Mouse (Mus musculus) spleen, adult 2 months (tissue): Measurements from ENCODE around the gene Csnk1e. TPM values are rescaled to one million over a fixed set of nuclear protein-coding genes. Genes with fewer than 3 reads are reported as not detected.

Experiments
- DNase-seq, 2 experiments: peaks; one replicate each; pipeline versions ENCODE4 v3.0.0 to v3.0.0-alpha.2; 2012 to 2021; ENCODE audit warnings: low spot score in 2 of 2, low read depth in 1 of 2
- H3K27ac ChIP-seq: fragments of 200-500 bp; 2 replicates; pipeline ENCODE4 v1.5.1; 2012; ENCODE audit warnings: low read length, inconsistent platforms; ENCODE audit not compliant: insufficient read depth
- H3K27me3 ChIP-seq: fragments of 200-500 bp; 2 replicates; pipeline ENCODE4 v1.6.1; 2012; ENCODE audit warnings: mild to moderate bottlenecking, moderate library complexity, low read length, inconsistent platforms; ENCODE audit not compliant: control insufficient read depth, insufficient read depth
- H3K36me3 ChIP-seq: fragments of 200-500 bp; 2 replicates; pipeline ENCODE4 v1.6.1; 2012; ENCODE audit warnings: mild to moderate bottlenecking, low read length, inconsistent platforms; ENCODE audit not compliant: control insufficient read depth, insufficient read depth
- H3K4me1 ChIP-seq: fragments of 200-500 bp; 2 replicates; pipeline ENCODE4 v1.6.1; 2011; ENCODE audit warnings: inconsistent platforms; ENCODE audit not compliant: control insufficient read depth, insufficient read depth, insufficient read length
- H3K4me3 ChIP-seq: fragments of 200-500 bp; 2 replicates; pipeline ENCODE4 v1.5.1; 2011; ENCODE audit warnings: mild to moderate bottlenecking, inconsistent platforms; ENCODE audit not compliant: insufficient read depth, insufficient read length; ENCODE audit errors: extremely low read depth
- CTCF ChIP-seq: fragments of 200-500 bp; IDR thresholded peaks from 2 replicates; pipeline ENCODE4 v1.5.1; 2011; ENCODE audit warnings: mild to moderate bottlenecking, inconsistent platforms; ENCODE audit not compliant: insufficient read depth, insufficient read length, insufficient replicate concordance; ENCODE audit errors: extremely low read depth
- POLR2A ChIP-seq: fragments of 200-500 bp; IDR thresholded peaks from 2 replicates; pipeline ENCODE4 v1.6.1; 2011; ENCODE audit warnings: low read depth, low read length, inconsistent platforms
- WGBS: fragments of 180-500 bp; shearing (Covaris S2); methylation state at CpG from one replicate; pipeline ENCODE4 v1.1.7; 2018; 5-methylcytosine and 5-hydroxymethylcytosine counted together
- polyA plus RNA-seq: library from polyadenylated mRNA; depleted of rRNA; stranded (reverse); fragments of >200 nt; gene quantifications from 2 replicates; pipeline ENCODE4 v1.2.3, GENCODE M21; 2012; rRNA removed

Gene Csnk1e
- polyA plus RNA-seq, 1 experiment: 26.3 TPM

DNA sequence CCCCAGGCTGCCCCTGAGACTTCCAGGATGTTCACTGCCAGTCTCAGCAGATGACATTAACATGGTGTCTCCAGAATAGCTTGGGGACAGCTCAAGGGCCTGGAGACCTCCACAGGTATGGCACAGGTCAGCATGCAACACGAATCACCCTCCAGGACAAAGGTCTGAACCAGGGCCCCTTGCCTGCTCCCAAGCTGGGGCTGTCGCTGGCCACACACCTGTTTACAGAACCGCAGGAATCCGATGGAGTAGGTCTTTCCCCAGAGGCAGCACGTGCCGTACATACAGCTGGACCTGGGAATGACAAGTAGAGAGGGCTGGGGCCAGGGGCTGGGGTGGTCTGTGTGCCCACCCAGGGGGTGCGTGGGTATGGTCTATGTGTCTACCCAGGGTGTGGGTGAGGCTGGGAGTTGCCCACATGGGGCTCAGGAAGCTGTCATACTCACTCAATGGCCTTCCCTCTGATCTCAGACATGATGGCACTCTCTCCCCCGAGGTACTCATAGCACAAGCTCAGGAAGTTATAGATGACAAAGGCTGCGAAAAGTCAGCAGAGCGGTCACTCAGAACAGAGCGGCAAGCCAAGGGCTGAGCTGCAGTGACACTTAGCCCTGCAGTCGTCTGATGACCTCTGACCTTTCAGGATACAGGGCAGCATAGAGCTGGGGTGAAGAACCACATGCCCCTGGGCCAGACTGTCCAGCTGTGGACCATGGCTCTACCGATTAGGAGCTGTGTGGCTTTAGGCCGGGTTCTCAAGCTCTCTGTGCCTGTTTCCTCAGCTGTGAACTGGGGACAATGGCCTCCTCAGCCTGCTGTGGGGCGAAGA, 85.7 kb downstream of the Csnk1e start:
- no peak overlapping the region for H3K4me3 ChIP-seq
- peaks cover 19% of the 10 kb centered on the region for H3K36me3 ChIP-seq
- H3K27me3 ChIP-seq: no peaks in the 10 kb centered on the region
- TF ChIP-seq CTCF (no peak), POLR2A (no peak)
- no peak overlapping the region for H3K27ac ChIP-seq
- WGBS: 86% methylated on average over 15 of the region's 15 CpGs
- no peaks in the 10 kb centered on the region for H3K4me1 ChIP-seq
- no peak for DNase-seq

GRCm38 (mm10) chr15:79368861-79369440, 86.4 kb downstream of the Csnk1e start:
- no peaks in the 10 kb centered on the region for H3K27me3 ChIP-seq
- H3K4me1 ChIP-seq: no peaks in the 10 kb centered on the region
- TF ChIP-seq POLR2A: no peak
- H3K27ac ChIP-seq: no peak overlapping the region
- WGBS: 92% methylated on average over 8 of the region's 8 CpGs
- no peak overlapping the region for H3K4me3 ChIP-seq
- peaks cover 22% of the 10 kb centered on the region for H3K36me3 ChIP-seq
- no peak for DNase-seq

GRCm38 (mm10) chr15:79368313-79368811, 87.0 kb downstream of the Csnk1e start:
- TF ChIP-seq CTCF (no peak), POLR2A (no peak)
- Histone ChIP-seq H3K4me1 (no peaks in the 10 kb centered on the region), H3K4me3 (no peak overlapping the region), H3K27me3 (no peaks in the 10 kb centered on the region), H3K27ac (no peak overlapping the region), H3K36me3 (peaks cover 24% of the 10 kb centered on the region)
- no peak for DNase-seq
- 91% methylated on average over 14 of the region's 14 CpGs for WGBS

Other genes with a start within 250 kb of the Csnk1e start
- 13.7 and 15.4 TPM in 2 replicates for gene Pick1, start 226.4 kb downstream of the Csnk1e start, polyA plus RNA-seq
- gene Gm49486, start 226.2 kb downstream of the Csnk1e start, polyA plus RNA-seq: not detected in 2 replicates
- gene Slc16a8, start 200.8 kb downstream of the Csnk1e start, polyA plus RNA-seq: not detected in 2 replicates
- 0.14 and 0.18 TPM in 2 replicates for gene Baiap2l2, start 170.0 kb downstream of the Csnk1e start, polyA plus RNA-seq
- gene Pla2g6, start 127.2 kb downstream of the Csnk1e start, polyA plus RNA-seq: 15.1 and 19.3 TPM in 2 replicates
- 2.0 and 2.6 TPM in 2 replicates for gene Maff, start 108.9 kb downstream of the Csnk1e start, polyA plus RNA-seq
- 89.7 and 113 TPM in 2 replicates for gene Tmem184b, start 52.0 kb downstream of the Csnk1e start, polyA plus RNA-seq
- gene Kcnj4, start 49.7 kb upstream of the Csnk1e start, polyA plus RNA-seq: not detected in 2 replicates
- gene Kdelr3, start 60.8 kb upstream of the Csnk1e start, polyA plus RNA-seq: 1.8 and 2.3 TPM in 2 replicates
- 158 and 200 TPM in 2 replicates for gene Ddx17, start 91.2 kb upstream of the Csnk1e start, polyA plus RNA-seq
- gene Dmc1, start 149.5 kb upstream of the Csnk1e start, polyA plus RNA-seq: 0.07 and 0.13 TPM in 2 replicates
- 0.28 and 0.41 TPM in 2 replicates for gene Fam227a, start 203.4 kb upstream of the Csnk1e start, polyA plus RNA-seq
- gene Cby1, start 203.6 kb upstream of the Csnk1e start, polyA plus RNA-seq: 3.9 and 4.2 TPM in 2 replicates
- gene Tomm22, start 215.3 kb upstream of the Csnk1e start, polyA plus RNA-seq: 18.7 and 19.5 TPM in 2 replicates
- gene Josd1, start 232.4 kb upstream of the Csnk1e start, polyA plus RNA-seq: 11.5 and 16.3 TPM in 2 replicates
- gene Gtpbp1, start 235.3 kb upstream of the Csnk1e start, polyA plus RNA-seq: 40.3 and 50.4 TPM in 2 replicates